Mouse (Mus musculus): ENCODE data around the gene Smc6. TPM values are rescaled to one million over a fixed set of nuclear protein-coding genes. Genes with fewer than 3 reads are reported as not detected.

Gene Smc6
- 256 TPM for polyA plus RNA-seq (2014; fragmentation: Illumina TruSeq; extraction: RNeasy Lipid Tissue Mini Kit (QIAGEN cat#74804); ENCODE audit: low read depth, low replicate concordance)

DNA sequence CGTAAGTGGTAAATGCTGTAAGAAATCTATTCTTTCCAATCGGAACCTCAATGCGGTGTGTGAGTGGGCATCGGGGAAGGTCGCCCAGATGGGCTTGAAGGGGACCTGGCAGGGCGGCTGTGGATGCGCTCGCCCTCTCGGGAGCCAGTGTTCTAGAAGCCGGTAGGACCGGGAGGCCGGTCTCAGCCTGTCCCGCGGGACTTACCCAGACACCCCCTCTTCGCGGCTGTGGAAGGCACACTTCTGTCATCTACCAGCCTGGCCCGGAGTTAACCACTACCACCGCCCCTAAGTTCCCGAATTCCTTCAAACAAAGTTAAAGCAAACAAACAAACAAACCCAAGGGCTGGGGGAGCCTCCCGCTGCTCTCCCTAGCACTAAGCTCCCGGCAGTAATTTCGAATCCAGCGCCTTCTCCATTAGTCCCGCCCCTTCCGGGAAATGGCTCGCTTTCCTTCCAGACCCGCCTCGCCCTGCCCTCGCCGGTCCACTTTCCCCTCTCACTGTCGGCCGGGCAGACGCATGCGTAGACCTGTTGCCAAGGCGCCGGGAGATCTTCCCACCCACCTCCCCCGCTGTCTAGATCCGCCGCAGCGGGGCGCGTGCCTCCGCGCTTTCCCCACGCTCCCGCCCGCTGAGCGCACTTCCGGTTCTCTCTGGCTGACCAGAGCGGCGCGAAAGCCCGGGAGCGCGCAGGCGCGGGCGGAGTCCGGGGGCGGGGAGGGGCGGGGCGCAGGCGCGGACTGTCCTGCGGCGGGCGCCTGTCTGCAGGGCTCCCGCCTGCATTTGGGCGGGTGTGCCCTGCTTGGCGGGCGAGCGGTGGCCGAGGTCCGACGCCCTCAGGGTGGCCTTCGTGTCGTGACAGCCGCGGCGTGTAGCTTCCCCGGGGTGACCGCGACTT, at the start of gene Smc6, which contains the start of gene Gen1:
TSS of gene Smc6 (plus strand) at position 505 of the 900 bp plus-strand sequence.
TSS of gene Gen1 (minus strand) at position 420 of the 900 bp plus-strand sequence.

Other genes with a start within 250 kb of the Smc6 start
- not detected for gene Kcns3, start 114.8 kb upstream of the Smc6 start, polyA plus RNA-seq (2014; fragmentation: Illumina TruSeq; extraction: RNeasy Lipid Tissue Mini Kit (QIAGEN cat#74804); ENCODE audit: low read depth, low replicate concordance)
- gene Msgn1, start 56.9 kb upstream of the Smc6 start, polyA plus RNA-seq (2014; fragmentation: Illumina TruSeq; extraction: RNeasy Lipid Tissue Mini Kit (QIAGEN cat#74804); ENCODE audit: low read depth, low replicate concordance): not detected
- 12.2 TPM for gene Gen1, start 85 bp upstream of the Smc6 start, polyA plus RNA-seq (2014; fragmentation: Illumina TruSeq; extraction: RNeasy Lipid Tissue Mini Kit (QIAGEN cat#74804); ENCODE audit: low read depth, low replicate concordance)
- gene Vsnl1, start 170.7 kb downstream of the Smc6 start, polyA plus RNA-seq (2014; fragmentation: Illumina TruSeq; extraction: RNeasy Lipid Tissue Mini Kit (QIAGEN cat#74804); ENCODE audit: low read depth, low replicate concordance): not detected
- 22.1 TPM for gene Rad51ap2, start 190.2 kb downstream of the Smc6 start, polyA plus RNA-seq (2014; fragmentation: Illumina TruSeq; extraction: RNeasy Lipid Tissue Mini Kit (QIAGEN cat#74804); ENCODE audit: low read depth, low replicate concordance)

Data from testis, adult 10 weeks (tissue).